Mouse (Mus musculus) activated CD4-positive, CD25-positive, alpha-beta regulatory T cell, adult 4 months (primary cell): ENCODE data around the gene Evl. TPM values are rescaled to one million over a fixed set of nuclear protein-coding genes. Genes with fewer than 3 reads are reported as not detected.

ENCODE experiments used
- ATAC-seq: one replicate; pipeline ENCODE4 v1.8.0; 2017
- polyA plus RNA-seq, 2 experiments: library from polyadenylated mRNA; unstranded; fragments of 100-300 nt; shearing (Covaris generic); gene quantifications; one replicate each; pipeline ENCODE4 v1.2.1; 2017

Gene Evl
- polyA plus RNA-seq, 2 experiments from 2014 or later, result 212 to 251 TPM

DNA sequence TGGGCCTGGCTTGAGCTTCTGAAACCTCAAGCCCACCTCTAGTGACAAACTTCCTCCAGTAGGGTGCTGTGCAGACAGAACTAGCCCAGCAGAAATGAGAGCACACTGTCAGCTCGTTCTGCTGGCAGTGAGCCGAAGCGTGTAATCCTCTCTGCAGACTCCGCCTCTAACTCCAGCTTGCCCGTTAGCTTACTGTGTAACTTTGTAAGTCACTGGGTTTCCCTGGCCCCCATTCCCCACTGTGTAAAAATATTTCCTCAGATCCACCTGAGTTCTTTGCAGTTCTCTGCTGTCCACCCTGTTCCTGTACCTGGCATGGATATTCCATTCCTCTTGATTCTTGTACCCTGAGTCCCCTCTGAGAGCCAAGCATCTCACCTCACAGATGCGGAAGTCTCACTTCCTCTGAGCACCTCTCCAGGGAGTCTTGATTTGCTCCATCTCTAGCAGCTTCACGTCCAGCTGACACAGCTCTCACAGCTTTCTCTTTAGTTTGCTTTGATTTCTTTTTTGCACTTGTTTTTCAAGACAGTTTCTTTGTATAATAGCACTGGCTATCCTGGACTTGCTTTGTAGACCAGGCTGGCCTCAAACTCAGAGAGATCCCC, 96.6 kb downstream of the Evl start:
- ATAC-seq, result no peak

DNA sequence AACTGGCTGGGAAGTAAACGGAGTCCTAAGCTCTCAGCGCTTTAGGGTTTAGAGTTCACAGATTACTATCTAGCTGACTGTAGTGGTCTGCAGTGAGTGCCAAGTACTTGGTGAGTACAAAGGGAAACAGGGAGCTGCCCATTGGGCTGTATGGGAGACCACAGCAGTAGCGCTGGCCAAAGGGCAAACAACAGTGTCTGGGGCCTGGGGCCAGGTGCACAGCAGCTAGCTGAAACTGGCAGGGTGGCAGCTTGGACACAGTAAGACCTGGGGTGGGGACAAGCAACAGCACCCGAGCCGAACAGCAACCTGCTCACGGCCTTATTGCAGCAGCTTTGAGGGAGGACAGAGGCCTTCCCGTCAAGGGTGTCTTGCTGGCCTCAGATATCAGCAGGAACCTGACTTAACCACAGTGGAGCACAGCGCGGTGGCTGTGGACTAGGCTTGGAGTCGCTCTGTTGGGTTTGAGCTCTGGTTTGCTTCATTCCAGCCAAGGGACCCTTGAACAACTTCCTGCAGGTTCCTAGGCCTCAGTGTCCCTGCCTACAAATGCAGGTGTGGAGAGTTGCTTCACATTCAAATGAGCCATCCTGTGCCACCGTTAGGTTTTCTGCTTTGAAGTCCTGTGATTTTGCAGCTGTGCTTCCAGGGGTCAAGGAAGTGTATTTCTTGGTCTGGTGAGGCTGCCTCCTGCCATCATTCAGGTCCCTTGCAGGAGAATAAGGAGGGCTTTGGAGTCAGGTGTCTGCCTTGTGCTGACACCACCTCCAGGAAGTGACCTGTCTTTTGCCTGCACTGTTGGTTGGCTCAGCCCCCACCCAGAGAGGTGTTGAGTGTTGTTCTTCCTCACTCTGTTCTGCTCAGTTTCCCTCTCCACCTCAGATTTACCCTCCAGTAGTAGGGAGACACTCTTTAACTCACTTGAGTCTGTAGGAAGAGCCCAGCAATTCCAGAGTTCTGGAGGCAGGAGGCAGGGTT, 99.1 kb downstream of the Evl start:
- ATAC-seq, result no peak

DNA sequence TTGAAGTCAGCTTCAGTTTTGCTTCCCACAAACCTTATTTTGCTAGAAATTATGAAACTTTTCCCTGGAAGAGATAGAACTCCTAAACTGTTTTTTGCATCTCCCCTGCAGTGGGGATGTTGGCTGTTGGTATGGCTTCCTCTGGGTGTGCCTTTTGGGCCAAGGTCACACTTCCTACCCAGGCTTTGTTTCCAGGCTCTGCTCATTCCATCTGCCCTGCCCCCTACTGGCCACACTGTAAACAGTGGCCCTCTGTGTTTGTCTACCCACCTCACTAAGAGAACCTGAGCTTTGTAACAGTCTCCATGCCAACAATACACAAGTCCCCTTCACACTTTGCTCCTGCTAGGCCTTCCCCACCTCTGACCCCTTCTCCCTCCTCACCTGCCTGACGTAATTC, 102.8 kb downstream of the Evl start:
- peak; percentile 61 for ATAC-seq

DNA sequence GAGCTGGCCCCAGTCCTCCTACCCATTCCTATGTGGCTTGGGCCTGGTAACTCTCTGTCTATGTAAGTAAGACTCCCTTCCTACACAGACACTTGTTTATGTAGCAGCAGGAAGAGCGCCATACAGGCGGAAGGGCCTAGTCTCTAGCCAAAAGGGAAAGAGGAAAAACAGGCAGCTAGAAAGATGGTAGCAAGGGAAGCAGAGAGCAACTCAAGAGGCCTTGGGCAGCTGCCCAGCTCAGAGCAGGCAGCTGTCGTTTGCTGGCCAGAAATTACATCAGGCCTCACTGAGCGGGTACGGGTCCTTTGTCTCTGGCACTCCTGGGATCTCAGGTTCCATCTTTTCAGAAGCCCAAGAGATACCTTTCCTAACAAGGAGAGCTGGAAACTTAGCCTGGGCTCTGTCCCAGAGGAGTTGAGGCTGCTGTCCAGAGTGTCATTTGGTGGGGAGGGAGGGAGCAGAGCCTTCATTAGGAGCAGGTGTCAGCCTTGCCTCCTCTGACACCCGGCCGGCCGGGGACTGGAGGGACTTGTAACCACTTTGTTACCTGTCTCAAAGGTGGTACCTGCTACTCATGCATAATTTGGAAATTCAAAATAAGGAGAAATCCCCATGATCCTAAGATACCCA, 114.2 kb downstream of the Evl start:
- ATAC-seq, result no peak

DNA sequence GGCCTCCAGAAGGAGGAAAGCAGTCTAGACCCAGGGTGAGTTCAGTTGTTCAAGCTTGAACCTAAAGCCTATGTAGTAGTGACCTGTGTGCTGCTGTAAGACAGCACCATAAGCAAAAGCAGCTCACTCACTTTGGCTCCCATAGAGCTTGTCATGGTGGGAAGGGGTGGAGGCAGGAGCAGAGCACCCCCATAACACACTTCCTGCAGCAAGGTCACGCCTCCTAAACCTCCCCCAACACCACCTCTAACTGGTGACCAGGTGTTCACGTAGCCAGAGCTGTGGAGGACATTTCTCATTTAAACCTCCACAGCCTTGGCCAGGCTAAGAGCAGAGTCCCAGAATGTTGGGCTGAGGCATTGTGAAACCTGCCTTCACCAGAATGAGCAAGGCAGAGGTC, 117.0 kb downstream of the Evl start:
- no peak for ATAC-seq

DNA sequence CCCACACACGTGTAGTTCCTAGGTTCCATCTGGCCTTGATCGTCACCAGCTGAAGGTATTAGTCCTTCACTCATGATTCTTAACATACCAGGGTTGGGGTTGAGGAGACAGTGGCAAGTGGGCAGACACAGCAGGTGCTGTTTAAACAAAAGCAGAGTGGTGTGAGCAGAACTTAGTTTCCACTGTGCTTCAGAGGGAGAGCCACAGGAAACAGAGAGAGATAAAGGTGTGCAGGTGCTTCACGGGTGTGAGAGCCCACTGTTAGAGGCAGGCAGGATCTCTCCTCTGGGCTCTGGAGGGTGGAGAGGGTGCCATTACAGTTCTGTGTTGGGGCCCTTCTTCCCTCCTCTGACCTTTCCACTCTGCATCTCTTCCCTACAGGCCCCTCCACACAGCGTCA, 118.4 kb downstream of the Evl start:
- ATAC-seq, result no peak

DNA sequence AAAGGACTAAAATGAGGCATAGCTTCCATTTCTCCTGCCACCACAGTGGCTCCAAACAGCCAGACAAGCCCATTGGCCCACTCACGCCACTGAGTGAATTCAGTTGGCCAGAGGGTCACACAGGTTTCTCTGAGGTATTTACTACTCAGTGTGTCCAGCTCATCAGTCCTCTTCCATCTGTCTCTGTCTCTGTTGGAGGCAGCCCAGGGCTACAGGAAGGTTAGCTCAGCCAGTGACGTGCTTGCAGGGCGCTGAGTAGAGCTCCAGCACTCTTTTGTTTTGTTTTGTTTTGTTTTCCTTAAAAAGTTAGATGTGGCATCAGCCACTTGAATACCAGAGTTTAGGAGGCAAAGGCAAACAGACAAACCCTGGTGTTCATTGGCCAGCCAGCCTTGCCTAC, 119.0 kb downstream of the Evl start:
- ATAC-seq, result no peak

DNA sequence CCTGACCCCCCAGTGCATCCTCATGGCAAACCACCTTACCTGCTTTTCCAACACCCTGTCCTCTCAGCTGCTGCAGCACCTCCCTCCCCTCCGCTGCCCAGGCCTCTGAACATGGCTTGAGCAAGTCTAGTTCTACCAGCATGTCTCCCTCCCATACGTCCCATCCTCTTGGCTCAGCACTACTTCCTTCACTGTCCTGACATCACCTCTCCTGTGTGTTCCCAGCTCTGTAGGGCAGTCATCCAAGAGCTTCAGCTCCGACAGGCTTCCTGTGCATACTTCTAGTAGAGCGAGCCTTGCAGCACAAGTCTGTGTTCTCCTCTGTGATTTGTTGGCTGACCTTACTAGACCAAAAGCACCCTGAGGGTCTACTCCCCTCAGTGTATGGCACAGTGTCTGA, 120.0 kb downstream of the Evl start:
- ATAC-seq, result no peak

DNA sequence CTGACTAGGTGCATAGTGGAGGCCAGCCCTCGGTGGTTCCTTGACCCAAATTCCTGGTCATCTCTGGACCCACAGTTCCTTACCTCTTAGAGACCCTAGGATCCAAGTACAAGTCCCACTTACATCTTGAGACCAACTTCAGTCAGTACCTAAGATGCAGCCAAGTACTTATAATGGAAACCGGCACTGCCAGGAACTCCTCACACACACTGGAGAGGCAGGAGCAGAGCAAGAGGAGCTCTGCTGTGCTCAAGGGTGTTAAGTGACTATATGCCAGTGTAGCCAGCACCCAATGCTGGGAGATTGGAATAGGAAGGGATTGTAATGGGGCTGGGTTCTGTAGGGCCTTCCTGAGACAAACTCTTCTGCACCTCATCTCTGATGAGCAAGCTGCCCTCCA, 120.4 kb downstream of the Evl start:
- ATAC-seq, result no peak

DNA sequence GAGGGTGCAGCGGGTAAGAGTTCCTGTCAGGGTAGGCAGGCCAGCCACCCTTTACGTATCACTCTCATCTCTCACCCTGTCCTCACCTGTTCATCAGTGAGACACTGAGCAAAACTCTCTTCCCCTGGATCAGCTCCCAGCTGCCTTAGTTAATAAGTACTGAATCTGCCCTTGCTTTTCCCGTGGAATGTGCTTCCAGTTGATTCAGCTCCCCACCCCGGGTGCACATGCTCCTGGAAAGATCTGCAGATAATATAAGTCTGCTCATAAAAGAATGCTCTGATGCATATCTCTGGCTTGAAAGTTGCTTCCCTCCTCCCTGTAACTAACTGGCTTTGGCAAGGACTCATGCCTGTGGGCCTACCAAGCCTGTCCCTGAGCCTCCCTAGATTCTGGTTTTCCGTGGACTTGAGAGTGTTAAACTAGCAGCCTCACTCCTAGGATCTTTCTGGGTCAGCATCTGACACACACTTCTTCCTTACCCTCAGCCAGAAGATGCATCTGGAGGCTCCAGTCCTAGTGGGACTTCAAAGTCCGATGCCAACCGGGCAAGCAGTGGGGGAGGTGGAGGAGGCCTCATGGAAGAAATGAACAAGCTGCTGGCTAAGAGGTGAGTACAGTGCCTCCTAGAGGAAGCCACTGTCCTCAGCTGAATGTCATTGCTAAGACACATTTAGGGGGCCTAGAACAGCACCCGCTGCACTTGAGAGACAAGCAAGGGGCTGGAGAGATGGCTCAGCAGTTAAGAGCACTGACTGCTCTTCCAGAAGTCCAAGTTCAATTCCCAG, 121.3 kb downstream of the Evl start:
- no peak for ATAC-seq

DNA sequence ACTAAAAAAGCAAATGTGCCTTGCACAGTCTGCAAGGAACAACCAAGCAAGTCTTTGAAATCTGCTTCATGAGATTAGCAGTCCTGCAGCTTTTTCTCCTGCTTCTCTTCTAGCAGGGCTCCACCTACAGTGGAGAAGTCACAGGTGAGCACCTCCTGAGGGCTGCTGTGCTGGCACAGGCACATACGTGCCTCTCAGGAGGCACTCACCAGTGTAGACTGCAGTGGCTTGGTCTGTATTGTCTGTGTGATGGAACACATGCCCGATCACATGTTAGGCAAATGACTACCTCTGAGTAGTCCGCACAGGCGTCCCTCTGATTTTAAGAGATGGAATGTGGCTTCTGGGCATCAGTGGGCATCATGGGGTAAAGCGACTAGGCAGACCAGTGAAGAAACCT, 122.6 kb downstream of the Evl start:
- no peak for ATAC-seq

DNA sequence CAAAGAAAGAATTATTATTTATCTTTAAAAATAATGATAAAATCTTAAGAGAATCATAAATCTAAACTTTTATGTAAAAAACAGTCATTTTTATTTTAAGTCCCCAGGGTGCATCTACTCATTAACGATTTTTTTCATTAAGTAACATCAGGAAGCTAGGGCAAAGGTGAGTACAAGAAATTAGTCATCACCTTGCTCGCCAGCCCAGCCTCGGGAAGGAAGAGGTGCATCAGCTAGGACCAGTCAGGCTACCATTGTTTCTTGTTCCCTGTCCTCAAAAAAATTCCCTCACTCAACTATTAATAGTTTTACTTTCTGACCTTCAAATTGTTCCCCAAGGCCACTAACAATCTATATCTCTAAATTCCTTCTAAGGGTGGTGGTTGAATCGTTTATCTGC, 123.8 kb downstream of the Evl start:
- no peak for ATAC-seq

DNA sequence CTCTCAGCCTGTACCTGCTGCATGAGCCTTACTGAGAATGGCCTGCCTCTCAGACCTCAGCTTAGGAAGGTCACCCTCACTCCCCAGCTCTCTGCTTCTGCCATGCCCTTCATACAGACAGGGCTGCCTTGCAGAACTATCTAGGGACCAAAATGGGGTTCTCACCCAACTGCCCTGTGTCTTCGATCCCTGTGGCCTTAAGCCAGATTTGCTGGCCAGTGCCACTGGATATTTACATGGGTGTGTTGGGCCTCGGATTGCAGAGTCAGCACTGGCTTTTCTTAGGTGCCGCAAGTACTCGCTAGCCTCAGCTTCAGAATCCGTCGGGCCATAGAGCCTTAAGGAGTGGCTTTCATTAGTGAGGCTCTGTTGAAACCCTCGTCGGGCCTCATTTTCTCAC, 126.3 kb downstream of the Evl start:
- no peak for ATAC-seq

DNA sequence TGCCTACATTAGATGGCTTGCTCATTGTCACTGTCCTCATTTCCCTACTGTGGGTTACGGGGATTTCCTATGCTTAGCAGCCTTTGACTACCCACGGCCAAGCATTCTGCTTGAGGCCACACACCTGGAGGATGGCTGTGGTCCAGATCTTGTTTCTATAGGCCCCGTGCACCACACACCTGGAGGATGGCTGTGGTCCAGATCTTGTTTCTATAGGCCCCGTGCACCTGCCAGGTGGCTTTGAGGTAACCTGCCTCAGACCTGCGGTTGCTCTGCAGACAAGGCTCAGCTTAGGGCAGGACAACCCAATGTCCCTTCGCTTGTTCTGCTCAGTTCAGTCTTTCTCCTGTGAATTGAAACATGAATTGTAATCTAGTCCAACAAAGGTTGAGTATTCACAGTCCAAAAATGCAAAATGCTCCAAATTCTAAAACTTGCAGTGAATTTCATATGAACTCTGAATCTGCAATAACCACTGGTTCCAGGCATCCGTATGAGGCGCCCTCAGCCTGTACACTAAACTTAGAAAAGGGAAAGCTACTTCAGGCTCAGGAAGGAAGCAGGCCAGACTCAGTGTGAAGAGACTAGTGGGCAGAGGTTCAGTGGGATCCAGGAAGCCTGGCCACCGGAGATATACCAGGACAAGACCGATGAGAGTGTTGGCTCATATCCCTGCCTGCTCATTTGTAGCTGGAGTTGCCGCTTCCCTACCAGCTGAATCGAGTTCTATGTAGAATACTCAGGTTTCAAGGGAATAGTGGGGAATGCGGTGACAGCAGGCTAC, 127.9 kb downstream of the Evl start:
- no peak for ATAC-seq

DNA sequence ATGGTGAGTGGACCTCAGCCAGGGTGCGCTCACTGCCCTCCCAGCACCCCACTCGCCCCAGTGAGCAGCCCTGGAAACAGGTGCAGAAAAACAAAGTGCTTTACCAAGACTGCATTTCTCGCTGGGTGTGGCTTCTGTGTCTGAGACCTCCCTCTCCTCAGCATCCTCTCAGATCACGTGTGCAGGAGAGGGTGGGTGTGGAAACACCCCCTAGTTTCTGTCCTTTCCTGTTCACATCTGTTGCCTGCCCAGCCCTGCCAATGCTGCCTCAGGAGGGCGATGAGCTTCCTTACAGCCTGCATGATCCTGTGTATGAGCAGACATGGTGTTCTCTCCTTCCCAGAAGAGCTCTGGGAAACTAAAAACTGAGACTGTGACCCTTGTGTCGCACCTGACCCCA, 131.9 kb downstream of the Evl start:
- ATAC-seq, result no peak

DNA sequence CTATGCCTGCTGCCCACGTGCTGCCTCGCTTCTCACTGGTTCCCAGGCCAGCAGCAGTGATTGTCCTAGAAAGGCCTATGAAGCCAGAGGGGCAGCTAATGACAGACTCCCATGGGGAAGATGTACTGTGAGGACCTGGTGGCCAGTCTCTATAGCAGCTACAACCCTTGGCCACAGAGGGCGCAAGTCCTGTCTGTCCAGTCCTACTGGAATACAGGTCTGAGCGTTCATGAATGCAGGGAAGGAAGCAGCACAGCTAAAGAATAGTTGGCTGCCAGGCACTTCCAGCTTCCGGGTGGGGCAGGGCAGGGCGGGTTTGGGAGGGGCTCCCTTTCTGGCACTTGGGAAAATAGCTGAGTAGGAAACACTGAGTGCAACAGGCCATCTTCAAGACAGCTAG, 132.4 kb downstream of the Evl start:
- ATAC-seq, result no peak

DNA sequence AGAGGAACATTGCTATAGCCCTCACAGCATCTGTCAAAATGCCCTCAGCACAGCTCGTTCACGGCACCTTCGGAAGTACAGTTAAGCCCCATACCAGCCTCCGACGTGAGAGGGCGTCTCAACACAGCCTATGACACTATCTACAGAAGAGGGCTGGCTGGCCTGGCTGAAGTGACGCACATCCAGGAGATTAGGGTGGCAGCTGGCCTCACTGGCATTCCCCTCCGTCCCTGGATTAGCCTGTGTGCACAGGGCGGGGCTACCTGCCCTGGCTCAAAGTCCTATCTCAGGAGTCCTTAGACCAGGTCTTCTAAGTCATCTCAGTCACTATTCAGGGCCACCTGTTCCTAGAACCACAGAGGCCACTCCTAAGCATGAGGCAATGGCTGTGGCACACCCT, 134.6 kb downstream of the Evl start:
- no peak for ATAC-seq

DNA sequence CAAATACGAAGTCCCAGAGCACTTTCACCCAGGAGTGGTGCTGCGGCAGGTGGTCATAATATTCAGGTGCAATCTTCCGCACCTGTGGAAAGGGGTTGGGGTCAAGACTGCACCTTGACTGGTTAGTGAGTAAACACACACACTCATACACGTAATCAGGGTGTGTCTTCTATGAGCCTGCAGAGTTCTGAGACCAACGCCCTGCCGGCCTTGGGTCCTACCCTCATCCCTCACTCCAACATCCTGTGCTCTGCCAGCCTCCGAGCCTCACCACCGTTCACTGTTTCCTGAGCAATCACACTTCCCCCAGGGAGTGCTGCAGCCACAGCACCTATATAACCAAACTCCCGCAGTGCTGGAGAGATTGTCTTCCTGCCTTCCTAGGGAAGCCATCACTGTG, 136.0 kb downstream of the Evl start:
- ATAC-seq, result no peak

DNA sequence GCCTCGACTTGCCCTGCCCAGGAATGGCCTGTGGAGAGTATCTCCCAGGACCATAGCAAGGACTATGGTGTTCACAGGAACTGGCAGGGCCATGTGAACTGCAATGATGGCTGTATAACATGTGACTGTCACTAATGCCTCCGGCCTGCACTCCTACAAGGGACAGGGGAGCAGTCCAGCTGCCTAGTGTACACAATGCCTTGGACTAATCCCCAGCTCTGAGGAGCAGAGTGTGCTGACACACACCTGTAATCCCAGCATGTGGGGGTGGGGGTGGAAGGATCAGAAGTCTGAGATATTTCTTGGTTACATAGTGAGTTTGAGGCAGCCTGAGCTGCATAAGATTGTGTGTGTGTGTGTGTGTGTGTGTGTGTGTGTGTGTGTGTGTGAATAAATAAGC, 139.1 kb downstream of the Evl start:
- no peak for ATAC-seq

DNA sequence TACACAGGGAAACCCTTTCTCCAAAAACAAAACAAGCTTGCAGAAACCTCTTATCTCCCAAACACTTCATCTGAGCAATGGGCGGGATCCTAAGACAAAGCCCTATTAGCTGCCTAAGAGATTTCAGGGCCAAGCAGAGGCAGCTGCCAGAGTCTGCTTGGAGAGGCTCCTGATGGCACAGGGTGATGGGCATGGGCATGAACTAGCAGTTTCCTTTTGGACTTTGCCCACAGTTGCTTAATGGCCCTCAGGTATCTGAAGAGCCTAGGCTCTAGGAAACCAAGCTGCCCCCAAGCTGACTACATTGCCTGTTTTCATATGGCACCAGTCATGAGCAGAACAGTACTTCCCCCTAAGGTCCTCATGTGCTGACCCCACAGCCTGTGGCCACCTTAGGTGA, 139.7 kb downstream of the Evl start:
- no peak for ATAC-seq

DNA sequence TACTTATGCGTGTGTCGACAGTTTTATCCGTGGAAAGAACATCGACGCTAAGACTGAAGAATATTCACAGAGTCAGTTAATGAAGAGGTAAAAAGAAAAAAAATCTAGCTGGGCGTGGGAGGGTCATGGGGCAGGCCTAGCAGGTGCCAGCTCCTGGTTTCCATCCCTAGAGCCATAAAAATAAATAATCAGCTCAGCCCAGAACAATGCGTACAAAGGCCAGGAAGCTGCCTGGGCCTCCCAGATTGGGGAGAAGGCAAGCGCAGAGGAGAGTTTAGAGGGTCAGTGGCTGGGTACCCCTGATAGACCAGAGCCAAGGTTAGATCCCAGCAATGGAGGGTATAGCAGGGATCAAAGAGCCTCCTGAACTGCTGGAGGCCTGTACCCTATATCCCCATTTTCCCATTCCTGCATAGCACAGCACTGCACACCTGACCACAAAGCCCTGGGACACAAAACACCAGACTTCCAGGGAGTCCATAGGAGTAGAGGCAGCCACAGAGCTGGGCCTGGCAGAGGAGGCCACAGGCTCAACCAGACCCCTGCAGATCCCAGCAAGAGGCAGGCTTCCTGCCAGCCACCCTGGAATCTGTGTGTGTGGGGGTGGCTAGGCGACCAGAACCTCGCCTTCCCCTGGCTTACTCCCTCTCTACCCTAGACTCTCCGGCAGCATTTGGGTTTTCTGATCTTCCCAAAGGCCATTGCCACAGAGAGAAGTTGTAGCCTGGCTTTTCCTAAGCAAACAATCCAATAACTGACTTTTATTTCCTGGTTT, 144.4 kb downstream of the Evl start:
- ATAC-seq, result no peak
